In genomic region chr14:52257484-52258213, GRCm38 (mm10) we compare ENCODE assay signal across 8 mouse cellular contexts. TPM values are rescaled to one million over a fixed set of nuclear protein-coding genes. Genes with fewer than 3 reads are reported as not detected.
DNase-seq lines count a peak whose midpoint lies in the region; ATAC-seq and TF ChIP-seq lines count a peak whose summit lies in the region.

Gene Chd8 (minus strand): TSS chr14:52257780.

- TF ChIP-seq POLR2A in lung, adult 2 months (IDR thresholded peaks at IDR 0.05; ENCODE audit: borderline replicate concordance, extremely low read depth, low read depth, low read length) = peak; percentile 71; the same call in 1 of the 2 replicates

- peak; percentile 51 for TF ChIP-seq CTCF in lung, adult 2 months (IDR thresholded peaks at IDR 0.05; ENCODE audit: insufficient read depth, low read length)

- under 1% methylated on average over 54 of the region's 54 CpGs for WGBS in forebrain, embryonic 14.5 days
- under 1% methylated on average over 54 of the region's 54 CpGs for WGBS in lung, adult 2 months

- peaks cover 13% of the 10 kb centered on the region for H3K4me1 ChIP-seq in forebrain, embryonic 14.5 days (ENCODE audit: control insufficient read depth, insufficient read depth, low read length)
- peaks cover 6% of the 10 kb centered on the region for H3K4me1 ChIP-seq in lung, adult 2 months (ENCODE audit: control insufficient read depth, insufficient read depth, low read length)

- no peaks in the 10 kb centered on the region for H3K27me3 ChIP-seq in forebrain, embryonic 14.5 days (replicated peaks; ENCODE audit: control insufficient read depth, insufficient read depth, low read length)

- ATAC-seq in forebrain, embryonic 14.5 days = peak; percentile 100
- ATAC-seq in neutrophil, adult 5-6 weeks (ENCODE audit: extremely low read depth, insufficient number of reproducible peaks, low FRiP score, poor library complexity, severe bottlenecking) = peak; percentile 99

- H3K9me3 ChIP-seq in forebrain, embryonic 14.5 days (replicated peaks; ENCODE audit: control insufficient read depth, low read length) = no peaks in the 10 kb centered on the region

- peak within 1 kb of the TSS; percentile 89 for H3K9ac ChIP-seq in forebrain, embryonic 14.5 days (ENCODE audit: low read length)

- intact Hi-C loops in heart, postnatal 14 days (cut with DNase I) = loop anchor here (2.0 kb wide), 2 partner anchors 15 to 21 kb away; partner anchors contain the start of genes Rab2b and Tox4

- peaks cover 7% of the 10 kb centered on the region for H3K36me3 ChIP-seq in forebrain, embryonic 14.5 days (ENCODE audit: control insufficient read depth, insufficient read depth, low read length)

- H3K4me3 ChIP-seq in forebrain, embryonic 14.5 days (ENCODE audit: low read depth, low read length) = peak within 1 kb of the TSS; percentile 64
- H3K4me3 ChIP-seq in lung, adult 2 months (replicated peaks; ENCODE audit: extremely low read depth, low read depth, low read length) = peak within 1 kb of the TSS; percentile 93

- peak; percentile 97 for DNase-seq in ES-CJ7 (ENCODE audit: low read depth, low spot score)
- DNase-seq in cerebellum, adult 11 months = peak; percentile 98
- DNase-seq in forebrain, embryonic 14.5 days (ENCODE audit: low spot score) = peak; percentile 99
- DNase-seq in heart, postnatal 14 days = peak; percentile 97 to 98
- peak; percentile 98 to 99 for DNase-seq in layer of hippocampus, adult 18-20 months (ENCODE audit: low spot score in 2 of 2)
- DNase-seq in lung, adult 2 months = peak; percentile 93
- peak; percentile 98 to 99 for DNase-seq in thymus, adult 18-20 months

- peak within 1 kb of the TSS; percentile 94 for H3K27ac ChIP-seq in forebrain, embryonic 14.5 days (ENCODE audit: low read depth, low read length)

- peak within 1 kb of the TSS; percentile 83 for H3K4me2 ChIP-seq in forebrain, embryonic 14.5 days (ENCODE audit: low read length)

RNA-seq across cellular contexts. Expression of gene Chd8, which starts in this region (rescaled TPM):
- 44.9 and 45.8 TPM in 2 replicates for polyA plus RNA-seq in forebrain, embryonic 14.5 days (2014; fragmentation: Nextera tagmentation; extraction: Ambion mirVana)
- 10 to 100 TPM; 50.1 to 51.9 TPM for total RNA-seq in heart, postnatal 14 days (2021)
- total RNA-seq in layer of hippocampus, adult 18-20 months (2021) = 100 to 1,000 TPM; 109 to 117 TPM
- 23.6 and 32.9 TPM in 2 replicates for polyA plus RNA-seq in lung, adult 2 months (2012; rRNA removed)
- total RNA-seq in neutrophil, adult 5-6 weeks (2017) = 155 and 214 TPM in 2 replicates

Comparison
In these comparisons a context has a peak if more than half of its experiments do, and no peak if none do; other contexts are left out.
1. Peak in every context shown above with its lines: DNase-seq, ATAC-seq, H3K4me3 ChIP-seq and H3K27ac ChIP-seq.